Mouse (Mus musculus) cerebellum, adult (tissue): Measurements from ENCODE around the gene Hcar1.

ENCODE experiments used
- ATAC-seq: cut with Nextera tagmentation; 2 replicates; pipeline ENCODE4 v1.9.2; 2017; ENCODE audit warnings: mild to moderate bottlenecking, moderate library complexity, mixed read lengths; ENCODE audit not compliant: insufficient number of reproducible peaks, low FRiP score, low TSS enrichment

Hcar1 gene

GRCm38 (mm10) chr5:123865365-123865764, 14.5 kb downstream of the Hcar1 start, which contains the start of gene Hcar2:
Hcar2 (minus strand) TSS chr5:123865499.
- ATAC-seq: no peak

- no peak for ATAC-seq
These were observed 15.9 kb downstream of the Hcar1 start for GRCm38 (mm10) chr5:123863934-123864333.

GRCm38 (mm10) chr5:123862374-123863350, 17.2 kb downstream of the Hcar1 start:
- ATAC-seq: no peak

GRCm38 (mm10) chr5:123858798-123859197, 21.0 kb downstream of the Hcar1 start:
- no peak for ATAC-seq

GRCm38 (mm10) chr5:123854511-123854910, 25.3 kb downstream of the Hcar1 start:
- ATAC-seq: no peak

GRCm38 (mm10) chr5:123853877-123854504, 25.8 kb downstream of the Hcar1 start:
- ATAC-seq: no peak

- ATAC-seq: no peak
These were observed 28.4 kb downstream of the Hcar1 start for GRCm38 (mm10) chr5:123851398-123851797.

- ATAC-seq: no peak
These were observed 35.5 kb downstream of the Hcar1 start for GRCm38 (mm10) chr5:123844316-123844715.

- no peak for ATAC-seq
These were observed 36.0 kb downstream of the Hcar1 start for GRCm38 (mm10) chr5:123843816-123844215.

- ATAC-seq: no peak
These were observed 36.9 kb downstream of the Hcar1 start for GRCm38 (mm10) chr5:123842935-123843282.

GRCm38 (mm10) chr5:123842221-123842934, 37.4 kb downstream of the Hcar1 start:
- ATAC-seq: no peak

- no peak for ATAC-seq
These were observed 42.4 kb downstream of the Hcar1 start for GRCm38 (mm10) chr5:123837371-123837770.

- no peak for ATAC-seq
These were observed 45.0 kb downstream of the Hcar1 start for GRCm38 (mm10) chr5:123834836-123835235.

- ATAC-seq: no peak
These were observed 47.5 kb downstream of the Hcar1 start for GRCm38 (mm10) chr5:123832309-123832708.

- ATAC-seq: no peak
These were observed 52.1 kb downstream of the Hcar1 start for GRCm38 (mm10) chr5:123827659-123828091.
